Mouse (Mus musculus): ENCODE data around the gene Krit1.

- no peak for TF ChIP-seq EP300 (IDR thresholded peaks at IDR 0.05; ENCODE audit: insufficient read depth, low read depth, low read length)
- no peak for TF ChIP-seq CTCF (IDR thresholded peaks at IDR 0.05)
Measured at GRCm38 (mm10) chr5:3834107-3834506, 31.1 kb downstream of the Krit1 start.

All from heart, adult 2 months (tissue).